Mouse (Mus musculus) layer of hippocampus, adult 18-20 months (tissue): ENCODE data around the gene Macf1. TPM values are rescaled to one million over a fixed set of nuclear protein-coding genes. Genes with fewer than 3 reads are reported as not detected.
A peak's percentile ranks its signal among the peaks of the same experiment; 100 is the strongest.
"Not testable (repeated sequence)": the region's sequence is repeated elsewhere in the genome, so short reads cannot be mapped to it uniquely, and the experiment has no call there.

Experiments used
- DNase-seq, 2 experiments: peaks; one replicate each; pipeline ENCODE4 v3.0.0; 2022; ENCODE audit warnings: low spot score in 2 of 2
- total RNA-seq, 2 experiments: library from RNA; stranded (reverse); gene quantifications; 2 replicates each; pipeline ENCODE4 v1.2.3; 2021

Gene Macf1
- total RNA-seq, 2 experiments from 2014 or later: 219 to 233 TPM

DNA sequence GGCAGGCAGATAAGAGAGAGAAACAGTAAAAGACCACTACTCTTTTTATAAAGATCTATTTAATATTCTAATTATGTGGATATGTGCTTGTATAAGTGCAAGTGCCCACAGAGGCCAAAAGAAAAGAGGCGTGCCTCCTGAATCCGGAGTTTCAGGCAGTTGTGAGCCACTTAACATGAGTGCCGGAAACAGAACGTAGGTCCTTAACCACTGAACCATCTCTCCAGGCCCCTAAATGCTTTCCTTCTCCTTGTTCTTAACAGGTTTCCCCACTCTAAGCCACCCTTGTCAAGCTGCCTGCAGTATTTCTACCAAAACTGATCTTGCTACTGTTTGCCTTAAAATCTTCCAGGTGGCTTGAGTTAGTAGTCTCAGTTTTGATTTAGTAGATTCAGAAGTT lies 123.3 kb downstream of the Macf1 start:
- DNase-seq: no peak

DNA sequence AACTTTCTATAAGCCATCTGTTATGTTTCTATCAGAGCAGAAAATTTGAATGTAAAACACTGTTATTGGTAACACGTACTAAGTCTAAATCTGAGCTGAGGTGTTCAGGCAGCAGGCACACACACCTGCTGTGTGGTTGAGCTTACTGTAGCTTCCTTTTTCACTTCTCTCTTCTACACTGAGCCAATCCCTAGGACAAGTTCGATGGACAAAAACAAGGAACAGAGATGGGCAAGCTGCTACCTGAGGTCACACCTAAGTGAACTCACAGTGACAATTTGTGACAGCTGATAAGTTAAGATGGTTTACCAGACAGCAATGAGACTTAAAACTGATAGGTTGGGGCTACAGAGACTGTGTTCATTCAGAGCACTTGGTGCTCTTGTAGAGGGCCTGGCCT lies 125.7 kb downstream of the Macf1 start:
- DNase-seq: no peak

DNA sequence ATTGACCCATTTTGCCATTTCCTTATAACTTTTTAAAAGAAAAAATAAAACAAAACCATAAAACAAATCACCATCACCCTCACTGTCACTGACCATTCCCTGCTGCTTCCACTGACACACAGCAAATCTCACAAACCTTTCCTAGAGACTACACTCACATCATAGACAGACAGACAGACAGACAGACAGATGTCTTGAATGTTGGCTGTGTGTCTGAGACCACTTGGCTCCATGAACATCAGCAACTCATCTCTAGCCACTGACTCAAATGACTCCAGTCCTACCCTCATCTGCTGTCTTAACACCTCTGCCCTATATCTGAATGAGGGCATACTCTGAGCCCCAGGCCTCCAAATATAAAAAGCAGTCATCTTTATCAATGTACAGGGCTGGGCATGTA lies 128.9 kb downstream of the Macf1 start:
- no peak for DNase-seq

- DNase-seq: no peak
Observed at GRCm38 (mm10) chr4:123552689-123553088, 131.5 kb downstream of the Macf1 start.

DNA sequence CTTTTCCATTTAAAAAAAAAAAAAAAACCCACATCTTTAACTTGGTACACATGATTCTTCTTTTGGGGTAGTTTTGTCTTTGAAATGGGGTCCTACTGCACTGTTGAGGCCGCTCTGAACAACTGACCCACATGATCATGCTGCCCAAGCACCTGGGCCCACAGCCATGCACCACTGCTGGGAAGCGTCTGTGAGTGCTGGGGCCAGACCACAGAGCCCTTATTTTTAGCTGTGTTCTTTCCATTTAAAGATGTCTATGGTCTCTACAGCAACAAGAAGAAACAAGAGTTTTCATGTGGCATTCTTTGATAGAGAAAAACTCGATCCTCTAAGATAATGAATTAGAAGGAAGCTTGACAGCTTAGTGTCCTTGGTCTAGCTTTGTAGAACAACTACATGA lies 135.8 kb downstream of the Macf1 start:
- no peak for DNase-seq

- no peak for DNase-seq
Observed at GRCm38 (mm10) chr4:123543691-123544090, 140.5 kb downstream of the Macf1 start.

GRCm38 (mm10) chr4:123535271-123535670 lies 148.9 kb downstream of the Macf1 start:
- DNase-seq: peak; percentile 56 to 84

DNA sequence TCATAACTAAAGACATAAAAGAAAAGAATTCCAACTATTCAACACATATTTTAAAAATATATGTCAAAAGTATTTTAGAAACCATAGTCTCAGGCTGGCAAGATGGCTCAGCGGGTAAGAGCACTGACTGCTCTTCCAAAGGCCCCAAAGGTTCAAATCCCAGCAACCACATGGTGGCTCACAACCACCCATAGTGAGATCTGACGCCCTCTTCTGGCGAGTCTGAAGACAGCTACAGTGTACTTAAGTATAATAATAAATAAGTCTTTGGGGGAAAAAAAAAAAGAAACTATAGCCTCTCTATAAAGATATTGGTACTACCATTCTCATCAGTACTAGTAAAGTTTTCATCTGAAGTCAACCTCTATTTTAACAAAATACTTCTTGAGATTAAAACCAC lies 152.2 kb downstream of the Macf1 start:
- DNase-seq: no peak

DNA sequence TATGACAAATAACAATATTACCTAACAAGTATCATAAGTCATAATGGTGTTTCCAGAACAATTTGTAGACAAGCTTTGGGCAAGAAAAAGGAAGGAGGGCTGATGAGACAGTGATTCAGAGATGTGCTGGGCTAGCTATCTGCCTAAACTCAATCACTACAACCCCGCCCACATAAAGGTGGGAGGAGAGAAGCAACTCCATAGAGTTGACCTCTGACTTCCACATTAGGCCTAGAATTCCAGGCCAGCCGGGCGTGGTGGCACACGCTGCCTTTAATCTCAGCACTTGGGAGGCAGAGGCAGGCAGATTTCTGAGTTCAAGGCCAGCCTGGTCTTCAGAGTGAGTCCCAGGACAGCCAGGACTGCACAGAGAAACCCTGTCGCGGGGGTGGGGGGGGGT lies 153.2 kb downstream of the Macf1 start:
- DNase-seq: no peak

DNA sequence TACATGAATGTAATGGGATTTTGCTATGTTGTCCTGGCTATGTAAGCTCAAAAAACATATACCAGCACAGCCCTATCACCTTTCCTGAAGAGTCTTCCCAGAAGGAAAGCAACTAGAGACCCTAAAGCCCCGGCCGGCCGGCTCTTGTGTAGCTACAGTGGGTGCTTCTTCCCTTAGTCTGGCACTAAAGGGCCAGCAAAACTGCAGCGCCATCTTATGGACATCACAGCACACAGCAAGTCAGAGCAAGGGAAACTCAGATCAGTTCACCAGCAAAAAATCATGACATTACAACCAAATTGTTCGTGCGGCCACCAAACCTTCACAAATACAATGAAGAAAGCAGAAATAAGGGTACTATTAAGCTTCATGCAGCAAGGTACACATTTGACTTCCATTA lies 154.9 kb downstream of the Macf1 start:
- DNase-seq: peak; percentile 45 to 69

DNA sequence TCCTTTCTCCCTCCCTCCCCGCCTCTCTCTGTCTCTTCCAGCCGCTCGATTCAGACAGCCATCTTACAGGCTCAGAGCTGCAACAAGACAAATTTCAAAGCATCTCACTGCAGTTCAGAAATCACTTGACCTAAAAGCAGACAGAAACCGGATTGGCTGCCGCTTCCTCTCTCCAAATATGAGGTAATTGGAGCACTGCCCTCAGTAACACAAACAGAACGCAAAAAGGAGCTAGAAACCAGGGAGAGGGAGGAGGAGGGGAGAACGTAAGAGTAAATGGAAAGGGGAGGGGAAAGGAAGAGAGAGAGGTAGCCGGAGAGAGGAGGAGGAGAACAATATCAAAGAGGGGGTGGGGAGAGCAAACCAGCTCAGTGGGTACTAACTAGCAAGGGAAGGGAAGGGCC lies 156.6 kb downstream of the Macf1 start:
- DNase-seq: peak; percentile 44 to 72

DNA sequence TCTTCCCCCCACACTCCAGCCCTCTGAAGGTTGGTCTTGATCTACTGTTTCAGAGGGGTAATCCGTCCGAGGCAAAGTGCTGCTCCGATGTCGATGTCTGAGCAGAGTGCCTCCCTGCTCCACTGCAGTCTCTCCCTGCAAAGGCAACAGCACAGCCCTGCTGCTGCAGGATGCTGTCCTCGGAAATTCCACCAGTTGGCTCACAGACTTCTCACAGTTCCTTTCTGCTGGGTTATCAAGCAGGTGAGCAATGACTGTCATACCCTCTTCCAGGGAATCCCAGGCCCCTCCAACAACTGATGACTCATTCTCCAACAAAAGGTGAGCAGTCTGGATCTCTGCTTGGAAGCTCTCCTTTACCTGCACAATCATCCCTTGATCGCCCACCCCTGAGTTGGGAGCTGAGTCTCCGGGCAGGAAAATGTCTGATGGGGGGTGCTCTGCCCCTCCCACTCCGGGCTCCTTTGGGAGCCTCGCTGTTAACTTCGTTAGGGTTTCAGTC lies 157.3 kb downstream of the Macf1 start:
- DNase-seq: peak in 1 of 2 experiments; percentile 19

DNA sequence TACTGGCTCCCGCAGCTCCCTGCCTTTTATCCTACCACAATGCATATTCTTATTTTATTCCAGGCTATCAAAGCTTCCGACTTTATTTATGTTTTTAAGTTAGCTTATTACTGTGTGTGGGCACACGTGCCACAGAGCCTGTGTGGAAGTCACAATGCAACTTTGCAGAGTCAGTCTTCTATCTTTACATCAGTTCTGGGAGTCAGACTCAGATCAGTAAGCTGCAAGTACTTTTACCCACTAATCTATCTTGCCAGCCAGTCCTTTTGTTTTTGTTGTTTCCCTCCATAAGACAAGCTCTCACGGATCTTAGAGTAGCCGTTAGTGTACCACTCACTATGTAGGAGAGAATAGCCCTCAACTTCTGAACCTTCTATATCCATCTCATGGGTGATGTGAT lies 159.4 kb downstream of the Macf1 start:
- DNase-seq: no peak

- not testable (repeated sequence) for DNase-seq
Observed at GRCm38 (mm10) chr4:123520123-123520522, 164.0 kb downstream of the Macf1 start.

GRCm38 (mm10) chr4:123515673-123516072 lies 168.5 kb downstream of the Macf1 start:
- DNase-seq: no peak

- no peak for DNase-seq
Observed at GRCm38 (mm10) chr4:123510201-123510600, 174.0 kb downstream of the Macf1 start.

- no peak for DNase-seq
Observed at GRCm38 (mm10) chr4:123489086-123489485, 195.1 kb downstream of the Macf1 start.

GRCm38 (mm10) chr4:123479991-123480390 lies 204.2 kb downstream of the Macf1 start:
- DNase-seq: no peak

GRCm38 (mm10) chr4:123478655-123479433 lies 205.3 kb downstream of the Macf1 start:
- peak in 1 of 2 experiments; percentile 19 for DNase-seq

DNA sequence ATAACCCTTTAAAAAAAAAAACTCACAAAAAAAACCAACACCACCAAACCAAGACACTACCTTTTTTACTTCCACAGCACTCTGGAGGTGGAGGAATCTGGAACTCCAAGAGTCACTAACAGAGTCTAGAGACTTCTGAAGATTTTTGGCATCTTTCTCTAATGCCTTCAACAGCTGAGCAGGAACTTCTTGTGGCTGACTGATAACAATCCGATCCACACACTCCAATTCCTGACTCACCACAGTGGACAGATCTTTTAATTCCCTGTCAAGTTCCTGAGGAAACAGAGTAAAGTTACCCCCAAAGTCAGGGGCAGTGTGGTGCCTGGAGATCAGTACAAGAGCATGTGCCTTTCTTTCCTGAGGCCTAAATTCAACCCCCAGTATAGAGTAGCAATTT lies 218.4 kb downstream of the Macf1 start:
- DNase-seq: no peak

GRCm38 (mm10) chr4:123460595-123461272 lies 223.4 kb downstream of the Macf1 start:
- DNase-seq: no peak

DNA sequence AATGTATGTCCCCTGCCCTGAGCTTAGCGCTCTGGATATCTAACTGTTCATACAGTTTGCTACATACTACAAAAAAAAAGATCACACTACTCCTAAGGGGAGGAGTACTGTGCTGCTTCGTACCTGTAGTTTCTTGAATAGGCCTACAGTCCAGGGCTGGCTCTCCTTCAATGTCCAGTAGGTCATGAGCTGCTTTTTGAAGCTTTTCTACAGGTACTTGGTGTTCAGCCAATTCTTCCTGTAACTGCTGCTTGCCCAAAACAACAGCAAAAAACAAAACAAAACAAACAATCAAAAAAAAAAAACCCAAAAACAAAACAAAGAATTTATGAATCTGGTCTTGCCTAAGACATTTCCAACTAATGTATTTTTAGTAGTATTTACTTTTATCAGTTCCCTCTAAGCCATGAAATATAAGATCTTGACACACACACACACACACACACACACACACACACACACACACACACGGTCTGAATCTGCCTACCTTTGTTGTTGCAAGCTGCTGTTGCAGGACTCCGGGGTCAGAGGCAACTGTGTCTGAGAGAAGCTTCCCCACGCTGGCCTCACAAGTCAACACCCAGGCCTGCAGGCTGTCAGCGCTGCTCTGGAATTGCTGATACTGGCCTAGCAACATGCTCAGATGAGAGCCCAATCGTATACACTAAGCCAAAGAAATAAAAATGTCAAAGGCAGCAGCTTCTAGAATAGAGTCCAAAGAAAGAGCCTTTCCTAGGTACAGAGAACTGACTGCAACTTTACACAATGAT lies 229.1 kb downstream of the Macf1 start:
- no peak for DNase-seq
